Mouse (Mus musculus) layer of hippocampus, adult 18-20 months (tissue): Measurements from ENCODE around the gene Agrn. TPM values are rescaled to one million over a fixed set of nuclear protein-coding genes. Genes with fewer than 3 reads are reported as not detected.
"Not testable (repeated sequence)": the region's sequence is repeated elsewhere in the genome, so short reads cannot be mapped to it uniquely, and the experiment has no call there.

Source experiments
- DNase-seq, 2 experiments: peaks; one replicate each; pipeline ENCODE4 v3.0.0; 2022; ENCODE audit warnings: low spot score in 2 of 2
- microRNA-seq, 2 experiments: library from miRNA; unstranded; fragments of <30 nt; microRNA quantifications; one replicate each; pipeline ENCODE4 v1.2.0; 2021
- total RNA-seq, 2 experiments: library from RNA; stranded (reverse); gene quantifications; 2 replicates each; pipeline ENCODE4 v1.2.3; 2021

Gene Agrn
- total RNA-seq, 2 experiments from 2014 or later, result 118 to 120 TPM

DNA sequence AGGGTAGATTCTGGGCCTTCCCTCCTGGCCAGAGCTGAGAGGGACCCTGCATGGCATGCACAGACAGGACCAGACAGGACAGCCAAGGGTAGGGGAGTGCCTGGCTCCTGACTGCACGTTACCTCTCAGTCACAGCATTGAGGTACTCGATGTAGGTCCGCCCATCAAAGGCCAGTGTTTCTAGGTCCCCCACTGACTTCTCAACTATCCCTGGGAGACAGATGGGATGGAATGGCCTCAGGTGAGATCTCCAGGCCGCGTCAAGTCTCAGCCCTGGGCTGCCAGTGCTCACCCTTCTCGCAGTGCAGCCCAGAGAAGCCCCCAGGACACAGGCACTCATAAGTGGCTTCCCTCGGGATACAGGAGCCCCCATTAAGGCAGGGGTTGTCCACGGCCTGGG, 28.7 kb downstream of the Agrn start:
- DNase-seq, result no peak

DNA sequence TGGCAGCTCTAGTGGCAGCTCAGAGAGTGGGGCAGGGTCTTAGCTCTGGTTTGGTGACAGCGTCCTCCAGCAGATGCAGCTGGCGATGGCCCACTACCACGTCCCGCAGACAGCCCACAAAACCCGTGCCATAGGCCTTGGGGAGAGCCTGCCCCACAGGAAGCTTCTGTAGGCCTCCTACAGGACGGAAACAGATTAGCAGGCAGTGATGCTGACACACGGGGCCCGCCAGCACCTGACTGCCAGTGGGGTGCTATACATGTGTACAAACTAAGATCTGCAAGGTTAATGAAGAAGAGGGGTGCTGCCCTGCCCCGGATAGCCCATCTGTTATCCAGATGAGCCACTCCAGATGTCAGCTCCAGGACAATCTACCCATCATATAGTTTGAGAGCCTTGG, 30.8 kb downstream of the Agrn start:
- DNase-seq, result no peak

DNA sequence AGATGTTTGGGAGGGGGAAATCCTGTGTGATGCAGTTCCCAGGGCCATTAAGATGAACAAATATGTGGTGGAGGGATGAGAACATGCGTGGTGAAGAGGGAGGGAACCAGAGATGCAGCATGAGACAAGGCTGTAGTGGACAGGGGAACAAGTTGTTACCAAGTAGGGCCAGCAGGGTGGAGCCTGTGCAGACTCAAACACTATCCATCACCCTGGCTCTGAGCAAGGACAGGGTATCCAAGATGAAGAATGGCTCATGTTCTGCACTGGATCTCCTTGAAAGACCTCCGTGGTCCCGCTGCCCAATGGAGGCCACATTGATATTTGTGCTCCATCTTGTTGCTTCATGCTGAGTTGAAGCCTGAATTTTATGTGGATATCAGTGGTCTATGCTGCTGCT, 42.5 kb downstream of the Agrn start:
- no peak for DNase-seq

DNA sequence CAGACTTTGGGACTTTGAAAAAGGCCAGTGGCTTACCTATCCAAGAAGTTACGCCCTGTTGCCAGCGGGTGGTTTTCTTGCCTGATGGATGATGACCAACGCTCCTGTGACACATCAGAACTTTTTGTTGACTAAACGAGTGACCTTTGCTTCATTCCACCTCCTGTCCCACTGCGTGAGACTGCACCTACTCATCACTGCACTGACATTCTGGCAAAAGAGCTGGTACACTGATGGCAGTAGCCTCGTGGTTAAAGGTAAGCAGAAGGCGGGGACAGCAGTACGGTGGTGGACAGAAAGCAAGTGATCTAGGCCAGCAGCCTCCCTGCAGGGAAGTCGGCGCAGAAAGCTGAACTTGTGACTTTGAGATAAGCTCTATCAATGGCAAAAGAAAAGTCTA, 46.4 kb downstream of the Agrn start:
- DNase-seq, result not testable (repeated sequence)

DNA sequence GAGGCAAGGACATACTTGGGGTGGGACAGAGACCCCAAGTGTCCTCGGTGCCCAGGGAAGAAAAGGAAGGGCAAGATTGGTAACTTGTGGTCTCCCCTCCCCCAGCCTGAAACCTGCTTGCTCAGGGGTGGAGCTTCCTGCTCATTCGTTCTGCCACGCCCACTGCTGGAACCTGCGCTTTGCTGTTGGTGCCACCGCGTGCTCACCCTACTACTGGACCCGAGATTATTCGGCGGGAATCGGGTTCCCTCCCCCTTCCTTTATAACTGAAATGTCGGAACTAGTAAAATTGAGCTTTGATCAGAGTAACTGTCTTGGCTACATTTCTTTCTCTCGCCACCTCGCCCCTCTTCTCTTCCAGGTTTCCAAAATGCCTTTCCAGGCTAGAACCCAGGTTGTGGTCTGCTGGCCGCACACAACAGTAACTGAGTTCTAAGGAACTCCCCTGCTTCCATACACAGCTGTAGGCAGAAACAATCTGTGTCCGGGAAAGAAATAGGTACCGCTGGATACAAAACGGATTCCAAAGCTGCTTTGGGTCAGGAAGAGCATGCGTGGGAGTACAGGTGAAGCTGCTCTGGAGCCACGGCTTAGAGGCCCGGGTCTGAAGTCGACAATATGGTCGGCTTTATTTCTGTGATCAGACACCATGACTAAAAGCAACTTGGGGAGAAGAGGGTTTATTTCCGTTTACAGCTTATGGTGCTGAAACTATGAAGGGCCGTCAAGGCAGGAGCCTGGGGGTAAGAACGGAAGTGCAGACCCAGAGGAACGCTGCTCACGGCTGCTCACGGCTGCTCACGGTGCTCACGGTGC, 60.8 kb downstream of the Agrn start:
- no peak for DNase-seq

DNA sequence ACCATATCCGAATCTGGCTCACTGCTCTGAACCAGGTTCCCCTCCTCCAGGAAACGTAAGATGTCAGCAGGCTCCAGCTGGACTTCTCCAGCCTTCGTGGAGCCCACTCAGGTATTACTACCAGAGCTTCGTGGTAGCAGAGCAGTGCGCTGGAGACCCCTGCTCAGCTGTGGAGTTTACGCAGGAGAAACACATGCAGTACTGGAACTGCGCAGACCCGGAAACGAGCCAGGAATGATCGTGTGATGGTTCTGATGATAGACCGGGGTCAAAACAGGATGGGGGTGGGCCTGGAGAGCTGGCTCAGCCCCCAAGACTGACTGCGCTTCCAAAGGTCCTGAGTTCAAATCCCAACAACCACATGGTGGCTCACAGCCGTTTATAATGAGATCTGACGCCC, 61.5 kb downstream of the Agrn start:
- no peak for DNase-seq

DNA sequence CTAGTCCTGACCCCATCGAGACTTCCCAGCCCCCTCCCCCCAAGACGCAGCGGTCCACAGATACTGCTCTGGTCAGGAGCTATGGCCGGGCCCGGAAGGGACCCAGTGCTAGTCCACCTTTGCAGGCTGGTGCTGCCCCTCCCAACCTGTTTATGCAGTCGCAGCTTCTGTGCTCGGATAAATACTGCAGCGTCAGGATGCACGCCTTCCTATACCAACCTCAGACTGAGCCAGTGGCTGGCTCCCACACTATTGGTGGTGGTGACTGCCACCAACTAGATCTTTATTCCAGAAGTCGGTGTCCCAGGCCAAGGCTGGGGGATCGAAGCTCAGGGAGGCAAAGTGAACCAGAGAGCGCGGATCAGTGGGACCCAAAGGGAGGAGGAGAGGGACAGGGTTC, 62.2 kb downstream of the Agrn start:
- DNase-seq, result no peak

DNA sequence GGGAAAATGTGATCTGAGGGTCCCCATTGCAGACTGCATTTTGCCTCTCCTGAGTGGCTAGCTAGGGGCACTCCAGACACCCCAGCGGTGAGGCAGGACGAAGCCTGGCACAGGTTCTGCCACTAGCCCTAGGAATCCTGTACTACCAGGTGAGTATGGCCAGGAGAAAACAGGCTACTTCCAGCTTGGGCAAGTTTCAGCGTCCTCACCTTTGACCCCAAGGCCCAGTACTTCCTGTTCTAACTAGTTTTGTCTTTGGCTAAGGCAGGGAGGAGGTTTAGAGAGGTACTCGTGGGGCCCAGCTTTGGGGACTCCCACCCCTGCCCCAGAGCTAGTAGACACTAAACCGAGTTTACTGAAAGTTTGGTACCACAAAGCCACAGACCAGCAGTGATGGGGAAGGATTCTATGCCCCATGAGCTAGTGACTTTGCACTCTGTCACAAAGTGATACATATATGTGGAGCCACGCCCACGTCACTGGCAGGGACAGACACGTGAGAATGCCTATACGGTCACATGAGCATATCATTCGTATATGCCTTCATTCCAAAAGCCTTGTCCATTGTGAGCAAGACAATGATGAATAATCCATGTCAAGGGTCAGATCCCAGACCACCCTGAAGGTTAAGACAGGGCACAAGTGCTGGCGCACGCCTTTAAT, 63.2 kb downstream of the Agrn start:
- no peak for DNase-seq

DNA sequence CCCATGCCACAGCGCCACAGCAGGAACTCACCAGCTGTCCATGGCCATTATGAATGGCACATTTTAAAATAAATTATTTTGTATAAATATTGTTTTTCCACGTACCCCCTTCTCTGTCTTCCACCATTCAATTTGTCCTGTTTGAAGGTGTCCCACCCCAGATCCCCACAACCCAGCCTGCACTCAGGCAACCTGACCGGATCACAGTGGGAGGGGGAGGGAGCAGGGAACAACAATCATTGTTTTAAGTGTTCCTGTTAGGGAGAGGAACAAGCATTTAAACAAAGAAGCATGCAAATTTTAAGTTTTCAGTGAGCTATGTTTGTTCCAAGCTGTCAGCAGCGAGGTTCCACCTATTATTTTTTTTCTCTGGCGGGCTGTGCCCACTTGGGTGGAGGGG, 64.0 kb downstream of the Agrn start:
- DNase-seq, result no peak

DNA sequence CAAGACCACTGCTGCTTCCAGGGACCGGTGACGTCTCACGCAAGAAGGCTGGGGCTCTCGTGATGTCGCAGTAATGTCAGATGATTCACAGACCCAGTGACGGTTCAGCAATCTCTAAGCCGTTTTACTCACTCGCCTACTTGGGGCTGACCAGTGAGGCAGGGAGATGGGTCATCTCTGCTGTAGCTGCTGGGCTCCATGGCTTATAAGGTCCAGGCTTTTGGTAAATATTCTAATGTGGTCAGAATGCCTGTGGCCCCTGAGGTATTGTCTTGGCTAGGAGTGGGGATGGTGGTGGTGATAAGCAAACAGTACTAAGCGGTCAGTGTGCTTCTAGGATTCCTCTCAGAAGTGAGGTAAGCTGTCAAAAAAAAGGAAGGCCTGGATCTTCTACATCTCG, 66.3 kb downstream of the Agrn start:
- no peak for DNase-seq

DNA sequence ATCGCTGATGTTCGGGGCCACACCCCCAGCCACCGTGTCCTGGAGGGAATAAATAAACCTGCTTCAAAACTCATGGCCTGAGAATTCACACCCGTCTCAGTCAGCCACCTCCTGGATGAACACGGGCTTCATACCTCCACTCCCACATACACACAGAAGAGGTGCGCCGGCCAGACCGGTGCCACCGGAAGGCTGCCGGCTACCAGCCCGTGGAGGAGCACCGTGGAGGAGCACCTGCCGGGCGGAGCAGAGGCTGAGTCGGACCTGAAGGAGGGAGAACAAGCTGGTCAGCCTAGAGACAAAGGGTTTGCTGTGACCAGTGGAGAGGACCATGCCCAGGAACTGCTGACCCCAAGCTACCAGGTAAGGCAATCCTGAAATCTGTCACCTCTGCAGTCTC, 66.9 kb downstream of the Agrn start, which contains the start of gene Rnf223:
Gene Rnf223, plus strand, starts transcription at position 78 of the 400 bp plus-strand sequence.
- no peak for DNase-seq

DNA sequence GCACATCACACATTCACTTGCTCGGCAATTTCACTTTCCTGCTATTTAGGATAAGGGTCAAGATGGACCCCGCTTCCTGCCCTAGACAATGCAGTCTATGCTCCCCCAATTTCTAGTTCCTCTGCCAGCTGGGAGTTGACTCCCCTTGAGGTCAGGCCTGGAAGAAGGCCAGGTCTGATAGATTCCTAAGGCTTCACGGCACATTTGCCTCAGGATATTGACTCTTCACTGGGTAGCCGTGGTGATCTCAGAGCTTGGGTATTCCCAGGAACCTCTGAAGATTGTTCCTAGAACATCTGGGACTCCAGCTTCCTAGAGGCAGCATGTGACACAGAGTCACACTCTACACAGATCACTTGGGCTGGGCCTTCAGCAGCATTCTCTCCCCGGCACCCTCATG, 68.5 kb downstream of the Agrn start:
- no peak for DNase-seq

DNA sequence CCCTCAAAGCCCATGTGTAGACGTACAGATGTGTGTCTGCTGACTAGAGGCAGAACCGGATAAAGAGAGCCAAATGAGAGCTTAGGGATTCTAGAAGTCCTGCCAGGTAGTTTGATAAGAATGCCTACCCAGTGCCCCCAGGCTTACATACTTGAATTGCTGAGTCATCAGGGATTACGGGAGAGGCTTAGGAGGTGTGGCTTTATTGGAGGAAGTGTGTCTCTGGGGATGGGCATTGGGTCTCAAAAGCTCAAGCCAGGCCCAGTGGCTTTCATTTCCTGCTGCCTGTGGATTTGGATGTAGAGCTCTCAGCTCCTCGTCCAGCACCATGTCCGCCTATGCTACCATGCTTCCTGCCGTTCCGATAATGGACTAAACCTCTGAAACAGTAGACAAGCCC, 70.4 kb downstream of the Agrn start:
- DNase-seq, result no peak

DNA sequence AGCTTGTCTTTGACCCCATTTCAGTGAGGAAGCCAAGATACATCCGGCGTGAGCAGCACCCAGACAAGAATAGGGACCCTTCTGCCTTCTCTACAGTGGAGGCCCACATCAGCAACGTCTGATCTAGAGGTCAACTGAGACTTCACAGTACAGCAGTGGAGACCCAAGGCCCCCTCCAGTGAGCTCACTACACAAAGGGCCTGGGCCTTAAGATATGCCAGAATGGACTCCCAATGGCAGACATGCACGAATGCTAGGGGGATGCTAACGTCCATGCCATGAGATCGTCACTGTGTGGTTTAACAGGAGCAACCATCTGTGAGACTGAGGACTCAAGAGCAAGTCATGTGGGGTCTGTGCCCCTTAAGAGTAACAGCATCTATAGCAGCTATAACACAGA, 71.9 kb downstream of the Agrn start:
- DNase-seq, result no peak

DNA sequence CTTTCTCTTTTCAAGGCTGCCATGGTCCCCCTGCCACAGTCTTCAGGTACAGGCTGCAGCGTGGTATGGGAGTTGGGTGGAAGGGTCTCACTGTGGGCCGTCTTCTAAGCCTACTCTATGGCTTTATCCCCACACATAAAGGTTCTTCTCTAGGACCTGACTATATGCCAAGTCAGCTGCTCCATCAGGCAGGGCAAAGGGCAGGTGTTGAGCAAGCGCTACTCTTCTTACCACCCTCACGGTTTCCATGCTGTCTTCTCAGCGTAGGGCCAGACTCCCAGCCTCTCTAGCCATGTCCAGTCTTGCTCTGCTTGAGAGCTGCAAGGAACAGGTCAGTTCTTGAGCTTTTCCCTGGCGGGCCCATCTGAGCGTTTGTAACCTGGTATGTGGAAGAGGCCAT, 73.2 kb downstream of the Agrn start:
- DNase-seq, result no peak

Small RNA genes lying within 50 kb of the gene (microRNA-seq; reads per million reads assigned to microRNA genes)
- gene Mir7658, result 1.5 to 4.7 reads per million in 2 experiments

Other genes starting within 250 kb of the Agrn start
- gene C1qtnf12, start 235.2 kb downstream of the Agrn start, total RNA-seq, result 10 to 100 TPM; 15.7 to 16.8 TPM
- 10 to 100 TPM in 1 of 2 experiments, 1 to 10 TPM in 1; 9.3 to 10.3 TPM for gene B3galt6, start 204.8 kb downstream of the Agrn start, total RNA-seq
- gene Sdf4, start 204.6 kb downstream of the Agrn start, total RNA-seq, result 100 to 1,000 TPM; 202 to 203 TPM
- gene Tnfrsf4, start 183.6 kb downstream of the Agrn start, total RNA-seq, result 1 to 10 TPM in 1 of 2 experiments, under 1 TPM in 1; 0.94 to 1.4 TPM
- not detected for gene Tnfrsf18, start 171.3 kb downstream of the Agrn start, total RNA-seq
- gene Ttll10, start 138.1 kb downstream of the Agrn start, total RNA-seq, result under 1 TPM; 0.33 to 0.35 TPM
- gene 9430015G10Rik, start 87.5 kb downstream of the Agrn start, total RNA-seq, result 10 to 100 TPM; 24.9 to 27.2 TPM
- under 1 TPM; 0.67 to 0.84 TPM for gene Rnf223, start 67.0 kb downstream of the Agrn start, total RNA-seq
- under 1 TPM in 1 of 2 experiments, not detected in 1; 0.74 TPM for gene Isg15, start 3.3 kb upstream of the Agrn start, total RNA-seq
- 1 to 10 TPM; 5.4 to 6.5 TPM for gene AW011738, start 5.8 kb upstream of the Agrn start, total RNA-seq
- under 1 TPM; 0.15 to 0.40 TPM for gene Perm1, start 18.4 kb upstream of the Agrn start, total RNA-seq
- gene Plekhn1, start 37.4 kb upstream of the Agrn start, total RNA-seq, result 10 to 100 TPM; 37.5 to 38.8 TPM
- gene Noc2l, start 38.5 kb upstream of the Agrn start, total RNA-seq, result 10 to 100 TPM; 69.5 to 71.7 TPM
- 1 to 10 TPM; 4.5 to 5.6 TPM for gene Samd11, start 58.2 kb upstream of the Agrn start, total RNA-seq
- not detected for gene Vmn2r-ps159, start 133.6 kb upstream of the Agrn start, total RNA-seq